In the genomic region with DNA sequence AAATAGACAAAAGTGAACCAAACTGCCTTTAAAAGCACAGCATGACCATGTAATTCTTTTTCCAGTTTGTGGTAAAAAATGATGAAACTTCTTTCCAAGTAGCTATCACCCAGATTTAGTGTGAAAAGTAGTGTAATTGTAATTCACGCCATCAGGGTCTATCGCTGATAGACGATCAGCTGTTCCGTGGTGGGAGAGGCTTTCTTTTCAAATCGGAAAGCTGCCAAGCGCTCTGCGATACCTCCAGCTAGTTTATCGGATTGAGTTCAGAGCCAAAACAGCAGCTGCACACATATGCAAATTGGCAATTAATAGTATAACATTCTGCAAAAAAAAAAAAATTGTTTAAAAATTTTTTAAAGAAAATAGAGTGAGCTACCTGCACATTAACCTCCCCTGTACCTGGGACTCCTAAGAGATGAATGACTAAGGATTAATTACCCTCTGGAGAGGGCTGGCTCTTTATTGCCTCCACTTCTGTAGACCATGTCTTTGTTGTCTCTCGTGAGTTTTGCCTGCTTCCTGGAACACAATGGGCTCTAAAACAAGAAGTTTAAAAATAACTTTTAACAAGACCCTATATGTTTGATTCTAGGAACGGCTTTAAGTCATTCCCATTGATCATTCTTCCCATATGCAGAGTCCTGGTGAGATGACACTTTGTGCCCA, we compare ENCODE assay signal across 24 mouse cellular contexts. TPM values are rescaled to one million over a fixed set of nuclear protein-coding genes. Genes with fewer than 3 reads are reported as not detected.
DNase-seq lines count a peak whose midpoint lies in the region; ATAC-seq lines count a peak whose summit lies in the region.
"Had no signal": no experiment of that assay in that cellular context is flagged by ENCODE, and none has a peak within 500 bp of the region (broad histone marks: within the 10 kb centered on the region; RNA-seq: fewer than 3 reads in every experiment).

No protein-coding gene starts in this region.

- H3K4me3 ChIP-seq in forebrain, embryonic 13.5 days: no peak overlapping the region
- no peak overlapping the region for H3K4me3 ChIP-seq in forebrain, embryonic 11.5 days (ENCODE audit: low read depth, low read length)
- H3K4me3 ChIP-seq in midbrain, embryonic 11.5 days (ENCODE audit: low read depth, low read length): no peak overlapping the region
- H3K4me3 ChIP-seq in midbrain, embryonic 16.5 days (ENCODE audit: low read depth, low read length): no peak overlapping the region
- no peak overlapping the region for H3K4me3 ChIP-seq in forebrain, embryonic 14.5 days (ENCODE audit: low read depth, low read length)
- H3K4me3 ChIP-seq in hindbrain, embryonic 16.5 days (ENCODE audit: low read length): no peak overlapping the region
- H3K4me3 ChIP-seq: erythroblast, embryonic 14.5 days; heart, embryonic 15.5 days; kidney, embryonic 15.5 days; limb, embryonic 13.5 days; lung, embryonic 15.5 days; midbrain, embryonic 12.5 days had no signal

- no peaks in the 10 kb centered on the region for H3K27me3 ChIP-seq in forebrain, embryonic 13.5 days
- no peaks in the 10 kb centered on the region for H3K27me3 ChIP-seq in forebrain, embryonic 11.5 days (ENCODE audit: control insufficient read depth, insufficient read depth, low read length)
- no peaks in the 10 kb centered on the region for H3K27me3 ChIP-seq in midbrain, embryonic 11.5 days (ENCODE audit: control insufficient read depth, insufficient read depth, low read length)
- peaks cover 2% of the 10 kb centered on the region; the same call in 1 of the 2 replicates for H3K27me3 ChIP-seq in midbrain, embryonic 16.5 days (ENCODE audit: control insufficient read depth, insufficient read depth, low read depth, low read length)
- no peaks in the 10 kb centered on the region for H3K27me3 ChIP-seq in forebrain, embryonic 14.5 days (replicated peaks; ENCODE audit: control insufficient read depth, insufficient read depth, low read length)
- H3K27me3 ChIP-seq in hindbrain, embryonic 16.5 days (replicated peaks; ENCODE audit: control insufficient read depth, insufficient read depth, low read length): no peaks in the 10 kb centered on the region; the same call in 1 of the 2 replicates
- H3K27me3 ChIP-seq: heart, embryonic 15.5 days; kidney, embryonic 15.5 days; limb, embryonic 13.5 days; lung, embryonic 15.5 days; midbrain, embryonic 12.5 days had no signal

- no peak for DNase-seq in forebrain, embryonic 11.5 days (ENCODE audit: low spot score)
- peak; percentile 62 for DNase-seq in midbrain, embryonic 11.5 days (ENCODE audit: low spot score, missing footprints)
- peak; percentile 95 for DNase-seq in forebrain, embryonic 14.5 days (ENCODE audit: low spot score)
- DNase-seq in embryo, embryonic 11 days: no peak
- no peak for DNase-seq in lung, postnatal 25 days (ENCODE audit: low spot score)
- DNase-seq: adrenal gland, postnatal 10 days; cerebellum, adult 11 months; cerebellum, adult 9-10 months; gastrocnemius, postnatal 14 days; kidney, adult 11 months; kidney, postnatal 25 days; right cerebral cortex, postnatal 4 days; thymus, postnatal 4 days had no signal

- H3K9me3 ChIP-seq in forebrain, embryonic 13.5 days (replicated peaks): no peaks in the 10 kb centered on the region
- no peaks in the 10 kb centered on the region for H3K9me3 ChIP-seq in forebrain, embryonic 11.5 days (ENCODE audit: control insufficient read depth, low read length)
- H3K9me3 ChIP-seq in midbrain, embryonic 11.5 days (ENCODE audit: control insufficient read depth, low read length): no peaks in the 10 kb centered on the region
- H3K9me3 ChIP-seq in midbrain, embryonic 16.5 days (replicated peaks; ENCODE audit: control insufficient read depth, low read length, poor library complexity, severe bottlenecking): no peaks in the 10 kb centered on the region
- H3K9me3 ChIP-seq in forebrain, embryonic 14.5 days (replicated peaks; ENCODE audit: control insufficient read depth, low read length): no peaks in the 10 kb centered on the region
- no peaks in the 10 kb centered on the region for H3K9me3 ChIP-seq in hindbrain, embryonic 16.5 days (ENCODE audit: control insufficient read depth, low read length)
- H3K9me3 ChIP-seq: heart, embryonic 15.5 days; kidney, embryonic 15.5 days; limb, embryonic 13.5 days; lung, embryonic 15.5 days; midbrain, embryonic 12.5 days had no signal

- peak; percentile 79 for ATAC-seq in forebrain, embryonic 13.5 days
- ATAC-seq in forebrain, embryonic 11.5 days (replicated peaks; ENCODE audit: low FRiP score): no peak
- no peak for ATAC-seq in midbrain, embryonic 11.5 days (ENCODE audit: low FRiP score)
- no peak for ATAC-seq in midbrain, embryonic 16.5 days
- ATAC-seq in forebrain, embryonic 14.5 days: peak; percentile 86
- ATAC-seq in hindbrain, embryonic 16.5 days: no peak
- ATAC-seq: Patski had no signal

- peaks cover 22% of the 10 kb centered on the region for H3K4me1 ChIP-seq in forebrain, embryonic 13.5 days
- H3K4me1 ChIP-seq in forebrain, embryonic 11.5 days (replicated peaks; ENCODE audit: control insufficient read depth, insufficient read depth, low read length): no peaks in the 10 kb centered on the region
- H3K4me1 ChIP-seq in midbrain, embryonic 11.5 days (ENCODE audit: control insufficient read depth, insufficient read depth, low read length): no peaks in the 10 kb centered on the region
- 0 out of 2 replicates have a peak, but pooled peaks cover 2% of the 10 kb centered on the region for H3K4me1 ChIP-seq in midbrain, embryonic 16.5 days (ENCODE audit: control insufficient read depth, insufficient read depth, low read length)
- peaks cover 3% of the 10 kb centered on the region; the same call in 1 of the 2 replicates for H3K4me1 ChIP-seq in forebrain, embryonic 14.5 days (ENCODE audit: control insufficient read depth, insufficient read depth, low read length)
- no peaks in the 10 kb centered on the region for H3K4me1 ChIP-seq in hindbrain, embryonic 16.5 days (ENCODE audit: control insufficient read depth, insufficient read depth, low read depth, low read length)
- H3K4me1 ChIP-seq: heart, embryonic 15.5 days; kidney, embryonic 15.5 days; limb, embryonic 13.5 days; lung, embryonic 15.5 days; midbrain, embryonic 12.5 days had no signal

- no peaks in the 10 kb centered on the region for H3K36me3 ChIP-seq in forebrain, embryonic 13.5 days (ENCODE audit: poor library complexity, severe bottlenecking)
- H3K36me3 ChIP-seq in forebrain, embryonic 11.5 days (ENCODE audit: control insufficient read depth, insufficient read depth, low read length): no peaks in the 10 kb centered on the region
- no peaks in the 10 kb centered on the region for H3K36me3 ChIP-seq in midbrain, embryonic 11.5 days (ENCODE audit: control insufficient read depth, insufficient read depth, low read length)
- H3K36me3 ChIP-seq in midbrain, embryonic 16.5 days (ENCODE audit: control insufficient read depth, insufficient read depth, low read length): no peaks in the 10 kb centered on the region
- H3K36me3 ChIP-seq in forebrain, embryonic 14.5 days (ENCODE audit: control insufficient read depth, insufficient read depth, low read length): no peaks in the 10 kb centered on the region
- H3K36me3 ChIP-seq in hindbrain, embryonic 16.5 days (ENCODE audit: control insufficient read depth, insufficient read depth, low read length): no peaks in the 10 kb centered on the region
- H3K36me3 ChIP-seq: heart, embryonic 15.5 days; kidney, embryonic 15.5 days; limb, embryonic 13.5 days; lung, embryonic 15.5 days; midbrain, embryonic 12.5 days had no signal

- peak overlapping the region; percentile 74 for H3K27ac ChIP-seq in forebrain, embryonic 13.5 days
- H3K27ac ChIP-seq in forebrain, embryonic 11.5 days (ENCODE audit: low read depth, low read length): no peak overlapping the region
- no peak overlapping the region for H3K27ac ChIP-seq in midbrain, embryonic 11.5 days (ENCODE audit: low read depth, low read length)
- no peak overlapping the region for H3K27ac ChIP-seq in midbrain, embryonic 16.5 days (ENCODE audit: low read length)
- H3K27ac ChIP-seq in forebrain, embryonic 14.5 days (ENCODE audit: low read depth, low read length): peak overlapping the region; percentile 48; the same call in 1 of the 2 replicates
- no peak overlapping the region for H3K27ac ChIP-seq in hindbrain, embryonic 16.5 days (ENCODE audit: low read depth, low read length)
- H3K27ac ChIP-seq: heart, embryonic 15.5 days; kidney, embryonic 15.5 days; limb, embryonic 13.5 days; lung, embryonic 15.5 days; midbrain, embryonic 12.5 days had no signal

- no peak overlapping the region for H3K9ac ChIP-seq in forebrain, embryonic 13.5 days
- no peak overlapping the region for H3K9ac ChIP-seq in forebrain, embryonic 11.5 days (ENCODE audit: low read length)
- H3K9ac ChIP-seq in midbrain, embryonic 11.5 days (ENCODE audit: low read length): no peak overlapping the region
- H3K9ac ChIP-seq in midbrain, embryonic 16.5 days (ENCODE audit: low read depth, low read length): no peak overlapping the region
- no peak overlapping the region for H3K9ac ChIP-seq in forebrain, embryonic 14.5 days (ENCODE audit: low read length)
- no peak overlapping the region for H3K9ac ChIP-seq in hindbrain, embryonic 16.5 days (ENCODE audit: low read depth, low read length)
- H3K9ac ChIP-seq: heart, embryonic 15.5 days; kidney, embryonic 15.5 days; limb, embryonic 13.5 days; lung, embryonic 15.5 days; midbrain, embryonic 12.5 days had no signal

- 0 out of 2 replicates have a peak overlapping the region, but pooled peaks have one; percentile 4 for H3K4me2 ChIP-seq in forebrain, embryonic 13.5 days
- no peak overlapping the region for H3K4me2 ChIP-seq in forebrain, embryonic 11.5 days (ENCODE audit: low read depth, low read length, severe bottlenecking)
- no peak overlapping the region for H3K4me2 ChIP-seq in midbrain, embryonic 11.5 days
- no peak overlapping the region for H3K4me2 ChIP-seq in midbrain, embryonic 16.5 days (ENCODE audit: low read length)
- peak overlapping the region; percentile 14; the same call in 1 of the 2 replicates for H3K4me2 ChIP-seq in forebrain, embryonic 14.5 days (ENCODE audit: low read length)
- H3K4me2 ChIP-seq in hindbrain, embryonic 16.5 days (ENCODE audit: low read length): peak overlapping the region; percentile 5; the same call in 1 of the 2 replicates
- H3K4me2 ChIP-seq: heart, embryonic 15.5 days; kidney, embryonic 15.5 days; limb, embryonic 13.5 days; liver, embryonic 11.5 days; lung, embryonic 15.5 days; midbrain, embryonic 12.5 days had no signal

- WGBS in forebrain, embryonic 13.5 days: 39% methylated on average over 10 of the region's 10 CpGs
- 81% methylated on average over 10 of the region's 10 CpGs for WGBS in forebrain, embryonic 11.5 days
- 83% methylated on average over 10 of the region's 10 CpGs for WGBS in midbrain, embryonic 11.5 days
- 58% methylated on average over 10 of the region's 10 CpGs for WGBS in midbrain, embryonic 16.5 days
- 23% methylated on average over 10 of the region's 10 CpGs for WGBS in forebrain, embryonic 14.5 days
- 48% methylated on average over 10 of the region's 10 CpGs for WGBS in hindbrain, embryonic 16.5 days

RNA-seq across cellular contexts. Expression of a gene that starts 47.8 kb away (rescaled TPM):
- 284 and 297 TPM in 2 replicates for polyA plus RNA-seq in forebrain, embryonic 13.5 days (2015; fragmentation: Nextera tagmentation; extraction: Ambion mirVana)
- polyA plus RNA-seq in forebrain, embryonic 11.5 days (2014; fragmentation: Nextera tagmentation; extraction: Ambion mirVana): 271 and 294 TPM in 2 replicates
- 269 and 271 TPM in 2 replicates for polyA plus RNA-seq in midbrain, embryonic 11.5 days (2014; fragmentation: Nextera tagmentation; extraction: Ambion mirVana)
- polyA plus RNA-seq in midbrain, embryonic 16.5 days (2015; fragmentation: Nextera tagmentation; extraction: Ambion mirVana): 192 and 195 TPM in 2 replicates
- 279 and 296 TPM in 2 replicates for polyA plus RNA-seq in forebrain, embryonic 14.5 days (2014; fragmentation: Nextera tagmentation; extraction: Ambion mirVana)
- polyA plus RNA-seq in hindbrain, embryonic 16.5 days (2015; fragmentation: Nextera tagmentation; extraction: Ambion mirVana): 179 and 183 TPM in 2 replicates

Comparison
In these comparisons a context has a peak if more than half of its experiments do, and no peak if none do; other contexts are left out.
1. ATAC-seq: peak in forebrain, embryonic 13.5 days (single experiment) and forebrain, embryonic 14.5 days (single experiment); none in forebrain, embryonic 11.5 days (single experiment), midbrain, embryonic 11.5 days (single experiment), midbrain, embryonic 16.5 days (single experiment) and hindbrain, embryonic 16.5 days (single experiment).
2. H3K27ac ChIP-seq: peak in forebrain, embryonic 13.5 days (single experiment) and forebrain, embryonic 14.5 days (single experiment); none in forebrain, embryonic 11.5 days (single experiment), midbrain, embryonic 11.5 days (single experiment), midbrain, embryonic 16.5 days (single experiment) and hindbrain, embryonic 16.5 days (single experiment).
3. H3K4me2 ChIP-seq: peak in forebrain, embryonic 13.5 days (single experiment), forebrain, embryonic 14.5 days (single experiment) and hindbrain, embryonic 16.5 days (single experiment); none in forebrain, embryonic 11.5 days (single experiment), midbrain, embryonic 11.5 days (single experiment) and midbrain, embryonic 16.5 days (single experiment).
4. DNase-seq: peak in midbrain, embryonic 11.5 days (single experiment) and forebrain, embryonic 14.5 days (single experiment); none in forebrain, embryonic 11.5 days (single experiment), embryo, embryonic 11 days (single experiment) and lung, postnatal 25 days (single experiment).